Mouse (Mus musculus): ENCODE measurements around the gene Hecw2. TPM values are rescaled to one million over a fixed set of nuclear protein-coding genes. Genes with fewer than 3 reads are reported as not detected.
A peak's percentile ranks its signal among the peaks of the same experiment; 100 is the strongest.

Gene Hecw2
- polyA plus RNA-seq, 2 experiments, result 2.2 to 2.8 TPM

DNA sequence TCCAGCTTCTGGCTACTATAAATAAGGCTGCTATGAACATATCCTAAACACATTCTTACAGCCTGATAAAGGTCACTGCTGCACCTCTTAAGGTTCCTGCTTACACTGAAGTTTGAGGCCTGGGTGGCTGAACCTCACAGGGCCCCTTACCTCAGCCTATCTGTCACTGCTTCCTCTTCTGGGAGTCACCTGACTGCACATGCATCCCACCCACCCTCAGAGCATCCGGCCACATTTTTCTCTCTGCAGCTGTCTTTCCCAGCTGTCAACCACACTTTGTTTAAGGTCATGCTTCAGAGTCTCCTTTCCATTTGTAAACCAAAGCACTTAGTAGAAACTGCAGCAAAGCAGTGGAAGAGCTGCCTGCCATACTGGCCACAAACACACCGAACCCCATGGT lies 403.6 kb downstream of the Hecw2 start:
- Histone ChIP-seq H3K4me3 (replicated peaks; ENCODE audit: low read length) (no peak overlapping the region), H3K27me3 (ENCODE audit: control insufficient read depth, insufficient read depth, low read length) (no peaks in the 10 kb centered on the region), H3K4me2 (replicated peaks; ENCODE audit: low read depth, low read length, severe bottlenecking) (no peak overlapping the region), H3K9me3 (ENCODE audit: control insufficient read depth, low read length) (no peaks in the 10 kb centered on the region), H3K4me1 (ENCODE audit: control insufficient read depth, insufficient read depth, low read length) (no peaks in the 10 kb centered on the region), H3K27ac (replicated peaks; ENCODE audit: low read depth, low read length) (no peak overlapping the region), H3K36me3 (ENCODE audit: control insufficient read depth, insufficient read depth, low read length) (no peaks in the 10 kb centered on the region), H3K9ac (ENCODE audit: low read depth, low read length, severe bottlenecking) (no peak overlapping the region)
- ATAC-seq (ENCODE audit: low FRiP score, low read depth), result no peak
- no peak for DNase-seq (ENCODE audit: low spot score)
- TF ChIP-seq POLR2A (IDR thresholded peaks at IDR 0.05; ENCODE audit: borderline replicate concordance, extremely low read depth, insufficient read depth, insufficient read length), result no peak
- WGBS, result 85% methylated on average over 2 of the region's 2 CpGs

DNA sequence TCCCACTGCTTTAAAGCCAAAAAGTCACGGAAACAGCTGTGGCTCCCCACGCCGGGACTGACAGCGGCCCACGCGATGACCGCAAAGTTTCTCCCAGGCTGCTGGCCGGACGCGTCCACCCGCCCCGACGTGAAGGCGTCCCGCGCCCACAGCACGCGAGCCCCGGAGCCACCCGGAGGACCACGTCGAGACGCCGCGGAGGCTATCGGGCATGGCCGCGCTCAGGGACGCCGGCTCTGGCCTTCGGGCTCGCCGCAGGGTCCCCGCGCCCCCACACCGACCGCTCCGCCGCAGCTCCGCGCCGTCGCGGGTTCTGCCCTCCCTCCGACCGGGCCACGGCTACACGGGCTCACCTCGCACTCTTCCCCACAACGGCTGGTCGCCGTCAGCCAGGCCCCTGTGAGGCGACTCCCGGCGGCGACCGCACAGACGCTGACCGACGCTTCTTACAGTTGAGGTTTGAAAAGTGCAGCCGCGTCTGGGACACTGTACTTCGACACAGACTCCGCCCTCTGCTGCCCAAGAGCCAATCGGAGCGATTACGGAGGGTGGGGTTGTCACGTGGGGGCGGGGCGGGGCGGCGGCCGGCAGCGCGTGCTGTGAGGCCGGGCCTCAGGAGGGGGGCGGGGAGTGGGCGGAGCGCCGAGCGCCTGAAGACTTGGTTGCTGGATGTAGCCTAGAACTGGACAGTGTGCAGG lies 410.1 kb downstream of the Hecw2 start, which contains the start of gene Stk17b:
Gene Stk17b, minus strand, starts transcription at position 504 of the 698 bp plus-strand sequence.
- Histone ChIP-seq H3K9ac (ENCODE audit: low read depth, low read length, severe bottlenecking) (peak within 1 kb of the TSS; percentile 81), H3K27ac (replicated peaks; ENCODE audit: low read depth, low read length) (peak within 1 kb of the TSS; percentile 71), H3K36me3 (ENCODE audit: control insufficient read depth, insufficient read depth, low read length) (no peaks in the 10 kb centered on the region), H3K4me2 (replicated peaks; ENCODE audit: low read depth, low read length, severe bottlenecking) (peak within 1 kb of the TSS; percentile 68), H3K27me3 (ENCODE audit: control insufficient read depth, insufficient read depth, low read length) (no peaks in the 10 kb centered on the region), H3K4me1 (ENCODE audit: control insufficient read depth, insufficient read depth, low read length) (no peaks in the 10 kb centered on the region; the same call in 1 of the 2 replicates), H3K4me3 (replicated peaks; ENCODE audit: low read length) (peak within 1 kb of the TSS; percentile 89), H3K9me3 (ENCODE audit: control insufficient read depth, low read length) (no peaks in the 10 kb centered on the region)
- peak; percentile 91 for DNase-seq (ENCODE audit: low spot score)
- TF ChIP-seq POLR2A (IDR thresholded peaks at IDR 0.05; ENCODE audit: borderline replicate concordance, extremely low read depth, insufficient read depth, insufficient read length), result peak; percentile 32; the same call in 1 of the 2 replicates
- 2% methylated on average over 45 of the region's 81 CpGs for WGBS
- ATAC-seq (ENCODE audit: low FRiP score, low read depth), result peak; percentile 98

DNA sequence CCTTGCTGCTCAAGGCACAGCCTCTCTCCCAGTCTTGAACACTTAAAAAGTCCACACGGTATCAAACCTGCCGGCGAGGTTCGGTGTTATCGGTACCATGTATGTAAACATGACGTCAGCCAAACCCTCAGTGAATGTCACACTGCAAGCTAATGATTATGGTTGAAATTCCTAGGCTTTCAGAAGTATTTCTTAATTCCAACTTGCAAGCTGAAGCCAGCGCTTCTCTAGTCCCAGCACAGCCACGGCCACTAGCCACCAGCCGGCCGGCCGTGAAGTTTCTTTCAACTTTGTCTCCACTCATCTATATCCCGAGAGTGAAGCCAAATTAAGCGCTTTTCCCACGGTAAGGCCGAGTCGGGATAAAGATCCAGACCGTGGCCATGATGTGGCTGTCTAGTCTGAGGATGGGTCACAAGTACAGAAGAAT lies 410.7 kb downstream of the Hecw2 start:
- WGBS, result 2% methylated on average over 17 of the region's 17 CpGs
- ATAC-seq (ENCODE audit: low FRiP score, low read depth), result peak; percentile 5; the same call in 1 of the 2 replicates
- peak overlapping the region; percentile 89 for H3K4me3 ChIP-seq (replicated peaks; ENCODE audit: low read length)
- no peak for TF ChIP-seq POLR2A (IDR thresholded peaks at IDR 0.05; ENCODE audit: borderline replicate concordance, extremely low read depth, insufficient read depth, insufficient read length)
- peak; percentile 12 for DNase-seq (ENCODE audit: low spot score)
- H3K27ac ChIP-seq (replicated peaks; ENCODE audit: low read depth, low read length), result peak overlapping the region; percentile 71
- H3K9me3 ChIP-seq (ENCODE audit: control insufficient read depth, low read length), result no peaks in the 10 kb centered on the region
- H3K27me3 ChIP-seq (ENCODE audit: control insufficient read depth, insufficient read depth, low read length), result no peaks in the 10 kb centered on the region
- no peaks in the 10 kb centered on the region; the same call in 1 of the 2 replicates for H3K4me1 ChIP-seq (ENCODE audit: control insufficient read depth, insufficient read depth, low read length)
- peak overlapping the region; percentile 81 for H3K9ac ChIP-seq (ENCODE audit: low read depth, low read length, severe bottlenecking)
- H3K4me2 ChIP-seq (replicated peaks; ENCODE audit: low read depth, low read length, severe bottlenecking), result peak overlapping the region; percentile 68
- no peaks in the 10 kb centered on the region for H3K36me3 ChIP-seq (ENCODE audit: control insufficient read depth, insufficient read depth, low read length)

DNA sequence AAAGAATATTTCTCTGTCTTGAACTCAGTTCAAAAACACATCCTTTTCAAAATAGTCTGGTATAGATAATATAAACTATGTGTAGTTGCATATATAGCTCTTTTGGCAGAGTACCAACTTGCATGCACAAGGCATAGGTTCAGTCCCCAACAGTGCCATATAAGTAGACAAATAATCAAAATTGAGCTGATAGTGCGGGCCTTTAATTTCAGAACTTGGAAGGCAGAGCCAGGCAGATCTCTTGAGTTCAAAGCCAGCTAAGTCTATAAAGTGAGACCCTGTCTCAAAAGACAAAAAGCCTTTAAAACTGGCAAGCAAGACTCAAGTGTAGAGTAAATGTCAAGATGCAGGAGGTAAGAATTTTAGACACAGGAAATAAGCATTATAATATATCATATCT lies 412.0 kb downstream of the Hecw2 start:
- Histone ChIP-seq H3K4me3 (replicated peaks; ENCODE audit: low read length) (no peak overlapping the region), H3K4me2 (replicated peaks; ENCODE audit: low read depth, low read length, severe bottlenecking) (no peak overlapping the region), H3K27me3 (ENCODE audit: control insufficient read depth, insufficient read depth, low read length) (no peaks in the 10 kb centered on the region), H3K4me1 (ENCODE audit: control insufficient read depth, insufficient read depth, low read length) (no peaks in the 10 kb centered on the region; the same call in 1 of the 2 replicates), H3K36me3 (ENCODE audit: control insufficient read depth, insufficient read depth, low read length) (no peaks in the 10 kb centered on the region), H3K27ac (replicated peaks; ENCODE audit: low read depth, low read length) (no peak overlapping the region), H3K9ac (ENCODE audit: low read depth, low read length, severe bottlenecking) (no peak overlapping the region), H3K9me3 (ENCODE audit: control insufficient read depth, low read length) (no peaks in the 10 kb centered on the region)
- no peak for ATAC-seq (ENCODE audit: low FRiP score, low read depth)
- 90% methylated on average over 1 of the region's 1 CpGs for WGBS
- no peak for DNase-seq (ENCODE audit: low spot score)
- no peak for TF ChIP-seq POLR2A (IDR thresholded peaks at IDR 0.05; ENCODE audit: borderline replicate concordance, extremely low read depth, insufficient read depth, insufficient read length)

DNA sequence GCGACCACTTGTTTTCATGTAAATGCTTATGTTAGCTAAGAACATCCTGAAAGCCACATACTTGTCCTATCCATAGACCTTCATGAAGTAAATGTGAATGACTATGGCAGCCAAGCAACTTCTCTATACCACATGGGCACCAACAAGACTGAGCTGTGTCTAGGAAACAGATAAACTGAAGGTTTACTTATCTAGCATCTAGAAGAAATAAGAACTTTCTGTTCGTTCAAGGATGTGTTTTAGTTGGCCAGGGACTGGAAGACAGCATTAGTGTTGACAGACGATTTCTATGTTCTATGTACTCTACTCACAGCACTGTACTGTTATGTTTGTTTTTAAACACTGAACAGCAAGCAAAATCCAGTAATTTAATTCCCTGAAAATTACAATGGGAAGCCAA lies 412.9 kb downstream of the Hecw2 start:
- 87% methylated on average over 3 of the region's 3 CpGs for WGBS
- Histone ChIP-seq H3K4me2 (replicated peaks; ENCODE audit: low read depth, low read length, severe bottlenecking) (no peak overlapping the region), H3K9ac (ENCODE audit: low read depth, low read length, severe bottlenecking) (no peak overlapping the region), H3K27ac (replicated peaks; ENCODE audit: low read depth, low read length) (no peak overlapping the region), H3K36me3 (ENCODE audit: control insufficient read depth, insufficient read depth, low read length) (no peaks in the 10 kb centered on the region), H3K9me3 (ENCODE audit: control insufficient read depth, low read length) (no peaks in the 10 kb centered on the region), H3K27me3 (ENCODE audit: control insufficient read depth, insufficient read depth, low read length) (no peaks in the 10 kb centered on the region), H3K4me3 (replicated peaks; ENCODE audit: low read length) (no peak overlapping the region), H3K4me1 (ENCODE audit: control insufficient read depth, insufficient read depth, low read length) (no peaks in the 10 kb centered on the region; the same call in 1 of the 2 replicates)
- TF ChIP-seq POLR2A (IDR thresholded peaks at IDR 0.05; ENCODE audit: borderline replicate concordance, extremely low read depth, insufficient read depth, insufficient read length), result no peak
- ATAC-seq (ENCODE audit: low FRiP score, low read depth), result no peak
- DNase-seq (ENCODE audit: low spot score), result no peak

All from limb, embryonic 14.5 days (tissue).